Comparison of ENCODE assay signal across 15 mouse cellular contexts in the genomic region with DNA sequence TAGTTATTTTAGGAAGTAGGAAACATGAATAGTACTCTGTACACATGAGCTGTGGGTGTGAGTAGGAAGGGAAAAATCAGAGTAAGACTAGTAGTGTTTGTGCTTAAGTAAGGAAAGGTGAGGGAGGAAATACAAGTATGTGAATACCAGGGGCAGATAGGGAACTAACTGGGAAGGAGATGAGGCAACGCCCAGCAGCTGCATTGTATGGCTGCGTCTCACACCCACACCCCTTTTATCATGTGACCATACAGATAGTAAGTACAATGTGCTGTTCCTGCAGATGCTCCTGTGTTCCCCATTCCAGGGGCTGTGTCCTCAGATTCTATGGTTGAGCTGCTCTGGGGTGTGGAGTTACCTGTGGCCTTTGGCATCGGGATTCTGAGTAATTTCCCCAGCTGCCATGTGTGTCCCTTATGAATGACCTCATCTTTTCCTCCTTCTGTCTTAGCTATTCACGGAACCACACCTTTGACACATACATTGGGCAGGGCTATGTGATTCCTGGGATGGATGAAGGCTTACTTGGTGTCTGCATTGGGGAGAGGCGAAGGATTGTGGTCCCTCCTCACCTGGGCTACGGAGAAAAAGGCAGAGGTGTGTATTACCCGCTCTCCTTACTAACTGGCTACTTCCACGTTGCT. TPM values are rescaled to one million over a fixed set of nuclear protein-coding genes. Genes with fewer than 3 reads are reported as not detected.
DNase-seq lines count a peak whose midpoint lies in the region; ATAC-seq and TF ChIP-seq lines count a peak whose summit lies in the region.
"Had no signal": no experiment of that assay in that cellular context is flagged by ENCODE, and none has a peak within 500 bp of the region (broad histone marks: within the 10 kb centered on the region; RNA-seq: fewer than 3 reads in every experiment).

No protein-coding gene starts in this region.

- intact Hi-C loops in heart, postnatal 14 days (cut with DNase I), result no loop called here
- intact Hi-C loops in left cerebral cortex, postnatal 4 days (cut with DNase I), result no loop called here
- intact Hi-C loops in left cerebral cortex, adult 2 months (cut with DNase I), result no loop called here

- no peak overlapping the region for H3K4me3 ChIP-seq in heart, postnatal 0 days (ENCODE audit: low read depth, low read length)
- no peak overlapping the region for H3K4me3 ChIP-seq in liver, embryonic 11.5 days (ENCODE audit: low read depth, low read length)
- no peak overlapping the region for H3K4me3 ChIP-seq in stomach, embryonic 15.5 days (replicated peaks)
- no peak overlapping the region for H3K4me3 ChIP-seq in left cerebral cortex, adult 2 months
- H3K4me3 ChIP-seq: hindbrain, embryonic 15.5 days; limb, embryonic 12.5 days; lung, embryonic 15.5 days had no signal

- no peak overlapping the region; the same call in 1 of the 2 replicates for H3K27ac ChIP-seq in heart, postnatal 0 days (ENCODE audit: low read depth)
- H3K27ac ChIP-seq in liver, embryonic 11.5 days (ENCODE audit: low read depth, low read length), result no peak overlapping the region
- no peak overlapping the region for H3K27ac ChIP-seq in stomach, embryonic 15.5 days
- H3K27ac ChIP-seq in left cerebral cortex, adult 2 months, result no peak overlapping the region
- H3K27ac ChIP-seq: hindbrain, embryonic 15.5 days; limb, embryonic 12.5 days; lung, embryonic 15.5 days had no signal

- no peaks in the 10 kb centered on the region for H3K4me1 ChIP-seq in heart, postnatal 0 days (ENCODE audit: control insufficient read depth, insufficient read depth)
- peaks cover 6% of the 10 kb centered on the region; the same call in 1 of the 2 replicates for H3K4me1 ChIP-seq in liver, embryonic 11.5 days (replicated peaks; ENCODE audit: control insufficient read depth, insufficient read depth, low read length)
- no peaks in the 10 kb centered on the region for H3K4me1 ChIP-seq in stomach, embryonic 15.5 days
- H3K4me1 ChIP-seq: hindbrain, embryonic 15.5 days; limb, embryonic 12.5 days; lung, embryonic 15.5 days had no signal

- no peak for TF ChIP-seq CTCF in heart, postnatal 0 days (IDR thresholded peaks at IDR 0.05; ENCODE audit: low read depth)
- no peak for TF ChIP-seq CTCF in left cerebral cortex, adult 2 months (IDR thresholded peaks at IDR 0.05)

- no peak overlapping the region for H3K4me2 ChIP-seq in heart, postnatal 0 days (ENCODE audit: low read depth, low read length)
- H3K4me2 ChIP-seq in liver, embryonic 11.5 days, result no peak overlapping the region
- no peak overlapping the region for H3K4me2 ChIP-seq in stomach, embryonic 15.5 days
- H3K4me2 ChIP-seq: hindbrain, embryonic 15.5 days; limb, embryonic 12.5 days; lung, embryonic 15.5 days had no signal

- no peak overlapping the region for H3K9ac ChIP-seq in heart, postnatal 0 days (replicated peaks; ENCODE audit: low read depth, low read length)
- no peak overlapping the region for H3K9ac ChIP-seq in liver, embryonic 11.5 days (ENCODE audit: low read depth, low read length)
- no peak overlapping the region for H3K9ac ChIP-seq in stomach, embryonic 15.5 days
- H3K9ac ChIP-seq: hindbrain, embryonic 15.5 days; limb, embryonic 12.5 days; lung, embryonic 15.5 days had no signal

- 0 out of 2 replicates have a peak, but pooled peaks have one; percentile 41 for ATAC-seq in heart, postnatal 0 days (ENCODE audit: insufficient read depth, low read depth)
- peak; percentile 39 for ATAC-seq in erythroblast, adult 5-6 weeks (replicated peaks; ENCODE audit: low FRiP score, poor library complexity, severe bottlenecking)
- ATAC-seq in liver, embryonic 11.5 days (replicated peaks; ENCODE audit: low FRiP score), result peak; percentile 71
- peak; percentile 58 for ATAC-seq in stomach, embryonic 15.5 days (ENCODE audit: insufficient read depth, low FRiP score, low read depth)
- ATAC-seq: midbrain, embryonic 16.5 days had no signal

- 74% methylated on average over 8 of the region's 8 CpGs for WGBS in heart, postnatal 0 days
- 85% methylated on average over 8 of the region's 8 CpGs for WGBS in liver, embryonic 11.5 days
- 85% methylated on average over 8 of the region's 8 CpGs for WGBS in stomach, embryonic 15.5 days

- H3K9me3 ChIP-seq in heart, postnatal 0 days (replicated peaks; ENCODE audit: control insufficient read depth, low read length), result no peaks in the 10 kb centered on the region
- no peaks in the 10 kb centered on the region for H3K9me3 ChIP-seq in liver, embryonic 11.5 days (ENCODE audit: control insufficient read depth, low read length)
- no peaks in the 10 kb centered on the region for H3K9me3 ChIP-seq in stomach, embryonic 15.5 days
- H3K9me3 ChIP-seq: hindbrain, embryonic 15.5 days; limb, embryonic 12.5 days; lung, embryonic 15.5 days had no signal

- H3K36me3 ChIP-seq in heart, postnatal 0 days (replicated peaks; ENCODE audit: control insufficient read depth, insufficient read depth, low read length), result peaks cover 37% of the 10 kb centered on the region
- no peaks in the 10 kb centered on the region for H3K36me3 ChIP-seq in liver, embryonic 11.5 days (ENCODE audit: control insufficient read depth, insufficient read depth, low read length)
- peaks cover 7% of the 10 kb centered on the region for H3K36me3 ChIP-seq in stomach, embryonic 15.5 days
- H3K36me3 ChIP-seq: hindbrain, embryonic 15.5 days had no signal

- TF ChIP-seq EP300 in heart, postnatal 0 days (IDR thresholded peaks at IDR 0.05; ENCODE audit: low read depth), result no peak

- DNase-seq in heart, postnatal 0 days (ENCODE audit: low spot score), result no peak
- DNase-seq in heart, postnatal 14 days, result no peak
- DNase-seq in liver, embryonic 11.5 days (ENCODE audit: low spot score), result no peak
- DNase-seq in left cerebral cortex, postnatal 4 days, result no peak
- no peak for DNase-seq in left cerebral cortex, adult 2 months (ENCODE audit: extremely low spot score in 1 of 2, low spot score in 2 of 2)
- DNase-seq: adrenal gland, adult 2 months; cerebellum, adult 2 months; gastrocnemius, postnatal 25 days; kidney, adult 8-10 months had no signal

- H3K27me3 ChIP-seq in heart, postnatal 0 days (ENCODE audit: control insufficient read depth, insufficient read depth, low read length), result no peaks in the 10 kb centered on the region
- no peaks in the 10 kb centered on the region for H3K27me3 ChIP-seq in liver, embryonic 11.5 days (replicated peaks; ENCODE audit: control insufficient read depth, insufficient read depth, low read length)
- H3K27me3 ChIP-seq in stomach, embryonic 15.5 days (replicated peaks), result no peaks in the 10 kb centered on the region
- H3K27me3 ChIP-seq: hindbrain, embryonic 15.5 days; limb, embryonic 12.5 days; lung, embryonic 15.5 days had no signal

RNA-seq across cellular contexts. Expression of gene Fkbp9, which starts 28.5 kb away (rescaled TPM):
- 123 and 142 TPM in 2 replicates for total RNA-seq in heart, postnatal 0 days (2014; rRNA removed; ENCODE audit: low replicate concordance)
- polyA plus RNA-seq in heart, postnatal 0 days (2015; fragmentation: Nextera tagmentation; extraction: Ambion mirVana), result 90.0 and 90.2 TPM in 2 replicates
- 10 to 100 TPM; 92.1 to 95.0 TPM for total RNA-seq in heart, postnatal 14 days (2021)
- total RNA-seq in erythroblast, adult 5-6 weeks (2015; ENCODE audit: low replicate concordance), result 1.3 TPM in 1 of 2 replicates, not detected in the other
- total RNA-seq in erythroblast, adult 5-6 weeks (2017; ENCODE audit: low replicate concordance), result 1.3 and 2.5 TPM in 2 replicates
- 56.8 and 57.5 TPM in 2 replicates for polyA plus RNA-seq in liver, embryonic 11.5 days (2014; fragmentation: Nextera tagmentation; extraction: Ambion mirVana)
- 145 and 153 TPM in 2 replicates for polyA plus RNA-seq in stomach, embryonic 15.5 days (2015; fragmentation: Nextera tagmentation; extraction: Ambion mirVana)
- 10 to 100 TPM; 33.7 to 34.0 TPM for total RNA-seq in left cerebral cortex, postnatal 4 days (2021)
- 10 to 100 TPM; 25.9 to 26.6 TPM for total RNA-seq in left cerebral cortex, adult 2 months (2021)

Comparison
In these comparisons a context has a peak if more than half of its experiments do, and no peak if none do; other contexts are left out.
1. RNA of gene Fkbp9, which starts 28.5 kb away (total RNA-seq): 123 to 142 TPM in heart, postnatal 0 days, 92.1 to 95.0 TPM in heart, postnatal 14 days, 33.7 to 34.0 TPM in left cerebral cortex, postnatal 4 days and 25.9 to 26.6 TPM in left cerebral cortex, adult 2 months; 1.3 to 2.5 TPM in erythroblast, adult 5-6 weeks; every median in the first group is over 4 times any median in the second.
2. Peak in every context shown above with its lines, with median percentiles within 50 percentile points of each other: ATAC-seq.